Mouse (Mus musculus) ES-E14 (cell line): Measurements from ENCODE around the gene Nhp2.
"Not testable (repeated sequence)": the region's sequence is repeated elsewhere in the genome, so short reads cannot be mapped to it uniquely, and the experiment has no call there.

Experiments used
- CHD2 ChIP-seq: IDR thresholded peaks from 2 replicates; pipeline ENCODE4 v1.6.1; 2014; ENCODE audit warnings: mild to moderate bottlenecking, low read depth, low read length, inconsistent platforms
- HCFC1 ChIP-seq: IDR thresholded peaks from 2 replicates; pipeline ENCODE4 v1.6.1; 2012; ENCODE audit warnings: low read length, inconsistent platforms, borderline replicate concordance; ENCODE audit not compliant: insufficient read depth
- MAFK ChIP-seq: IDR thresholded peaks from 2 replicates; pipeline ENCODE4 v1.6.1; 2014; ENCODE audit warnings: mild to moderate bottlenecking, low read depth, low read length, inconsistent platforms; ENCODE audit not compliant: insufficient read depth
- ZC3H11A ChIP-seq: IDR thresholded peaks from 2 replicates; pipeline ENCODE4 v1.6.1; 2012; ENCODE audit warnings: low read depth, mild to moderate bottlenecking, inconsistent platforms, low read length, borderline replicate concordance
- ZNF384 ChIP-seq: IDR thresholded peaks from 2 replicates; pipeline ENCODE4 v1.6.1; 2012; ENCODE audit warnings: low read depth, low read length, inconsistent platforms

- TF ChIP-seq MAFK, CHD2, ZC3H11A, ZNF384, HCFC1: not testable (repeated sequence)
Observed at GRCm38 (mm10) chr11:51609940-51610339, 9.6 kb upstream of the Nhp2 start.
